Mouse (Mus musculus) heart, embryonic 11.5 days (tissue): Measurements from ENCODE around the gene Sec61a2. TPM values are rescaled to one million over a fixed set of nuclear protein-coding genes. Genes with fewer than 3 reads are reported as not detected.

Experiments
- ATAC-seq: fragments of 200-750 bp; cut with Nextera tagmentation; replicated peaks from 2 replicates; pipeline ENCODE4 v1.8.0; 2017; ENCODE audit warnings: moderate library complexity; ENCODE audit not compliant: insufficient number of reproducible peaks, low FRiP score, low TSS enrichment
- H3K27ac ChIP-seq: fragments of 300-500 bp; sonication (generic); 2 replicates; pipeline ENCODE4 v1.5.1; 2014; ENCODE audit warnings: mild to moderate bottlenecking, low read depth, low read length
- H3K27me3 ChIP-seq: fragments of 300-500 bp; sonication (generic); 2 replicates; pipeline ENCODE4 v1.6.1; 2014; ENCODE audit warnings: mild to moderate bottlenecking, low read length, mixed read lengths; ENCODE audit not compliant: control insufficient read depth, insufficient read depth
- H3K36me3 ChIP-seq: fragments of 300-500 bp; sonication (generic); 2 replicates; pipeline ENCODE4 v1.6.1; 2014; ENCODE audit warnings: mild to moderate bottlenecking, low read length, moderate library complexity, mixed read lengths; ENCODE audit not compliant: control insufficient read depth, insufficient read depth
- H3K4me1 ChIP-seq: fragments of 300-500 bp; sonication (generic); 2 replicates; pipeline ENCODE4 v1.6.1; 2014; ENCODE audit warnings: low read length; ENCODE audit not compliant: control insufficient read depth, insufficient read depth
- H3K4me2 ChIP-seq: fragments of 300-500 bp; sonication (generic); 2 replicates; pipeline ENCODE4 v1.6.1; 2014; ENCODE audit warnings: mild to moderate bottlenecking, moderate library complexity
- H3K4me3 ChIP-seq: fragments of 300-500 bp; sonication (generic); 2 replicates; pipeline ENCODE4 v1.5.1; 2014; ENCODE audit warnings: low read depth, low read length
- H3K9ac ChIP-seq: fragments of 300-500 bp; sonication (generic); 2 replicates; pipeline ENCODE4 v1.6.1; 2014; ENCODE audit warnings: mild to moderate bottlenecking, low read depth, low read length, moderate library complexity
- H3K9me3 ChIP-seq: fragments of 300-500 bp; sonication (generic); replicated peaks from 2 replicates; pipeline ENCODE4 v1.6.1; 2016; ENCODE audit warnings: low read length; ENCODE audit not compliant: control insufficient read depth
- WGBS: fragments of 180-500 bp; shearing (Covaris S2); extraction: QIAGEN DNeasy Blood & Tissue Kit; methylation state at CpG from one replicate; pipeline ENCODE4 v1.1.7; 2014; ENCODE audit not compliant: insufficient replicate concordance; 5-methylcytosine and 5-hydroxymethylcytosine counted together
- polyA plus RNA-seq: library from polyadenylated mRNA; unstranded; fragments of >200 nt; fragmentation: Nextera tagmentation; extraction: Ambion mirVana; gene quantifications from 2 replicates; pipeline ENCODE4 v1.2.1, GENCODE M21; 2014

Sec61a2 gene
- polyA plus RNA-seq, 1 experiment from 2014 or later: 55.1 TPM

GRCm38 (mm10) chr2:5936068-5936467, 40.8 kb upstream of the Sec61a2 start:
- H3K36me3 ChIP-seq: no peaks in the 10 kb centered on the region
- no peaks in the 10 kb centered on the region for H3K9me3 ChIP-seq
- no peak for ATAC-seq
- no peak overlapping the region for H3K4me3 ChIP-seq
- WGBS: 80% methylated on average over 6 of the region's 6 CpGs
- H3K27me3 ChIP-seq: no peaks in the 10 kb centered on the region
- no peaks in the 10 kb centered on the region for H3K4me1 ChIP-seq
- no peak overlapping the region for H3K27ac ChIP-seq
- H3K4me2 ChIP-seq: no peak overlapping the region
- no peak overlapping the region for H3K9ac ChIP-seq

- no peak overlapping the region for H3K4me3 ChIP-seq
- 79% methylated on average over 3 of the region's 3 CpGs for WGBS
- H3K9me3 ChIP-seq: no peaks in the 10 kb centered on the region
- no peaks in the 10 kb centered on the region for H3K27me3 ChIP-seq
- no peak overlapping the region for H3K27ac ChIP-seq
- ATAC-seq: no peak
- H3K4me2 ChIP-seq: no peak overlapping the region
- H3K36me3 ChIP-seq: no peaks in the 10 kb centered on the region
- no peak overlapping the region for H3K9ac ChIP-seq
- no peaks in the 10 kb centered on the region for H3K4me1 ChIP-seq
Measured at GRCm38 (mm10) chr2:5934936-5935335, 39.7 kb upstream of the Sec61a2 start.

GRCm38 (mm10) chr2:5931938-5932337, 36.7 kb upstream of the Sec61a2 start:
- Histone ChIP-seq H3K27ac (no peak overlapping the region), H3K36me3 (no peaks in the 10 kb centered on the region), H3K27me3 (no peaks in the 10 kb centered on the region), H3K4me1 (no peaks in the 10 kb centered on the region), H3K4me3 (no peak overlapping the region), H3K9me3 (no peaks in the 10 kb centered on the region), H3K4me2 (no peak overlapping the region), H3K9ac (no peak overlapping the region)
- ATAC-seq: no peak
- 83% methylated on average over 5 of the region's 5 CpGs for WGBS

GRCm38 (mm10) chr2:5930291-5931054, 35.2 kb upstream of the Sec61a2 start:
- Histone ChIP-seq H3K9ac (no peak overlapping the region), H3K27me3 (no peaks in the 10 kb centered on the region), H3K27ac (no peak overlapping the region), H3K4me2 (no peak overlapping the region), H3K36me3 (no peaks in the 10 kb centered on the region), H3K4me3 (no peak overlapping the region), H3K4me1 (no peaks in the 10 kb centered on the region), H3K9me3 (no peaks in the 10 kb centered on the region)
- 87% methylated on average over 18 of the region's 18 CpGs for WGBS
- no peak for ATAC-seq

DNA sequence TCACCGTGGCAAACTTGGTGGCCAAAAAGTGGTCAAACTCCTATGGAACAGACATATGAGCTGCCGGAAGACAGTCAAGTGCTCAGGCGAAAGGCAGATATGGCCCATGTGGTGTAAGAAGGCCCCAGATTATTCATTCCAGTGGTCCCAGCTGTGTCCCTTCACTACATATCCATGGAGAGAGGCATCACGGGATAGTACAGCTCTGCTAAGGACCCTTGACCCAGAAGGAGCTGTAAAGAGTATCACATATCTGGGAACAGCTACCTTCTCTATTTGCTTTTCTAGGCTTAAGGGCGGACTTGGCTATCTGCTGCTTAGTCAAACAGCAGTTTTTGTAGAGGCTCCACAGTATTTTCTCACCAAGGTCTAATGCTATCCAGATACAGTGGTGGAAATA, 34.6 kb upstream of the Sec61a2 start:
- Histone ChIP-seq H3K9me3 (no peaks in the 10 kb centered on the region), H3K9ac (no peak overlapping the region), H3K4me1 (no peaks in the 10 kb centered on the region), H3K27me3 (no peaks in the 10 kb centered on the region), H3K27ac (no peak overlapping the region), H3K4me2 (no peak overlapping the region), H3K36me3 (no peaks in the 10 kb centered on the region), H3K4me3 (no peak overlapping the region)
- 86% methylated on average over 5 of the region's 5 CpGs for WGBS
- ATAC-seq: no peak

GRCm38 (mm10) chr2:5927481-5927880, 32.2 kb upstream of the Sec61a2 start:
- H3K9me3 ChIP-seq: no peaks in the 10 kb centered on the region
- ATAC-seq: no peak
- no peak overlapping the region for H3K4me2 ChIP-seq
- 83% methylated on average over 5 of the region's 5 CpGs for WGBS
- no peak overlapping the region for H3K27ac ChIP-seq
- H3K36me3 ChIP-seq: no peaks in the 10 kb centered on the region
- H3K4me1 ChIP-seq: no peaks in the 10 kb centered on the region
- H3K27me3 ChIP-seq: no peaks in the 10 kb centered on the region
- H3K4me3 ChIP-seq: no peak overlapping the region
- no peak overlapping the region for H3K9ac ChIP-seq

GRCm38 (mm10) chr2:5923786-5924185, 28.6 kb upstream of the Sec61a2 start:
- Histone ChIP-seq H3K36me3 (no peaks in the 10 kb centered on the region), H3K9me3 (no peaks in the 10 kb centered on the region), H3K9ac (no peak overlapping the region), H3K27ac (no peak overlapping the region), H3K4me2 (no peak overlapping the region), H3K27me3 (no peaks in the 10 kb centered on the region), H3K4me1 (no peaks in the 10 kb centered on the region), H3K4me3 (no peak overlapping the region)
- 75% methylated on average over 9 of the region's 9 CpGs for WGBS
- no peak for ATAC-seq

GRCm38 (mm10) chr2:5922823-5923222, 27.6 kb upstream of the Sec61a2 start:
- Histone ChIP-seq H3K4me2 (no peak overlapping the region), H3K4me1 (no peaks in the 10 kb centered on the region), H3K4me3 (no peak overlapping the region), H3K9ac (no peak overlapping the region), H3K27me3 (no peaks in the 10 kb centered on the region), H3K36me3 (no peaks in the 10 kb centered on the region), H3K27ac (no peak overlapping the region), H3K9me3 (no peaks in the 10 kb centered on the region)
- whole genome bisulfite sequencing: 91% methylated on average over 6 of the region's 6 CpGs
- ATAC-seq: no peak

DNA sequence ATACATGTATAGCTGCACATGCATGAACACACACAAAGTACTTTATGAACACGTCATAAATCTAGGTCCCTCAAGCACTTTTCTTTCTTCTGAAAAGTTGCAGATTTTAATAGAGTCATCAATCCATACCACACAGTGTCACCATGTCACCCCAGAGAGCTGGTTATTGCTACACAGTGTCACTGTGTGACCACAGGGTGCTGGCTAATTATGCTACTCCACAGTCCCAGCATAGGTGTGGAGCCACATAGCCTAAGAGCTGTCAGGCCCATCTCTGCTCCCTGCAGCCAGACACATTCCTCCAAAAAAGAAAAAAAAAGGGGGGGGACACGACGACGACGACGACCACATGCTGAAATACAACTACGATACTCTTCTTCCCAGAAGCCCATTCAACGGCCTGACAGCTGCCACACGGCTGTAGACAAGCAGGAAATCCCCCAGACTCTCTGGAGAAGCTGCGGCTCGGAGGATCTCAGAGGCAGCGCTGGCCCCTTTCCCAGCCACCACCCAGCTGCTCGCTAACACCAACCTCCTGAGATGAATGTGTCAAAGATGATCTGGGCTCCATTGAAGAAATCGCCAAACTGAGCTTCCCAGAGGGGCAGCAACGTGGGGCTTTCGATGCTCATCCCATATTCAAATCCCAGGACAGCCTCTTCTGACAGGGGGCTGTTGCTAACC, 16.2 kb upstream of the Sec61a2 start:
- H3K36me3 ChIP-seq: no peaks in the 10 kb centered on the region
- no peaks in the 10 kb centered on the region for H3K27me3 ChIP-seq
- no peak overlapping the region for H3K4me3 ChIP-seq
- 70% methylated on average over 16 of the region's 16 CpGs for WGBS
- no peaks in the 10 kb centered on the region for H3K4me1 ChIP-seq
- no peak overlapping the region for H3K4me2 ChIP-seq
- H3K9ac ChIP-seq: no peak overlapping the region
- no peaks in the 10 kb centered on the region for H3K9me3 ChIP-seq
- no peak for ATAC-seq
- no peak overlapping the region for H3K27ac ChIP-seq
